Comparison of ENCODE assay signal across 9 mouse cellular contexts in the genomic region with DNA sequence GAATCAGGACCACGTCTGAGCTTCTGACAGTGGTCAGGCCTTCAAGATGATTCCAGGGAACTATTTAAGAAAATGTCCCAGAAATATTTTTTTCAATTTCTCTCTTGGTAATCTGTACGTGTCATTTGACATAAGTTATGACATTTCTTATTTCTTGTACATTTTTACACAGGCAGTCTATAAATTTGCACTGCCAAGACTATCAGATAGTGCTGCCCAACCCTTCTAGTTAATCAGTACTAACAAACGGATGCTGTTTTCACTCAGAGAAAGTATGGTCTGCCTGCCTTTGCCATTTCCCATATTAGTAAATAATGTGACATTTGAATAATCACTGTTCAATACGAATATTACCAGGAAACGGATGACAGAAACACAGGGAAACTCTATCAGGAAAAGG. TPM values are rescaled to one million over a fixed set of nuclear protein-coding genes. Genes with fewer than 3 reads are reported as not detected.
DNase-seq lines count a peak whose midpoint lies in the region; ATAC-seq lines count a peak whose summit lies in the region.
"Had no signal": no experiment of that assay in that cellular context is flagged by ENCODE, and none has a peak within 500 bp of the region (broad histone marks: within the 10 kb centered on the region; RNA-seq: fewer than 3 reads in every experiment).

No protein-coding gene starts in this region.

- no peaks in the 10 kb centered on the region for H3K9me3 ChIP-seq in hindbrain, embryonic 13.5 days
- H3K9me3 ChIP-seq in hindbrain, embryonic 11.5 days (ENCODE audit: control insufficient read depth, low read length) = no peaks in the 10 kb centered on the region
- no peaks in the 10 kb centered on the region for H3K9me3 ChIP-seq in forebrain, embryonic 11.5 days (ENCODE audit: control insufficient read depth, low read length)
- H3K9me3 ChIP-seq in hindbrain, embryonic 15.5 days = no peaks in the 10 kb centered on the region
- H3K9me3 ChIP-seq in midbrain, embryonic 15.5 days = no peaks in the 10 kb centered on the region
- H3K9me3 ChIP-seq: intestine, embryonic 15.5 days had no signal

- no peak overlapping the region for H3K9ac ChIP-seq in hindbrain, embryonic 13.5 days
- H3K9ac ChIP-seq in hindbrain, embryonic 11.5 days (ENCODE audit: low read depth, low read length) = no peak overlapping the region
- no peak overlapping the region; the same call in 1 of the 2 replicates for H3K9ac ChIP-seq in forebrain, embryonic 11.5 days (ENCODE audit: low read length)
- H3K9ac ChIP-seq in hindbrain, embryonic 15.5 days = no peak overlapping the region
- no peak overlapping the region for H3K9ac ChIP-seq in midbrain, embryonic 15.5 days
- H3K9ac ChIP-seq: intestine, embryonic 15.5 days had no signal

- H3K27me3 ChIP-seq in hindbrain, embryonic 13.5 days = no peaks in the 10 kb centered on the region
- no peaks in the 10 kb centered on the region for H3K27me3 ChIP-seq in hindbrain, embryonic 11.5 days (ENCODE audit: control insufficient read depth, insufficient read depth, low read length)
- no peaks in the 10 kb centered on the region for H3K27me3 ChIP-seq in forebrain, embryonic 11.5 days (ENCODE audit: control insufficient read depth, insufficient read depth, low read length)
- H3K27me3 ChIP-seq in hindbrain, embryonic 15.5 days = no peaks in the 10 kb centered on the region
- H3K27me3 ChIP-seq in midbrain, embryonic 15.5 days (replicated peaks) = no peaks in the 10 kb centered on the region
- H3K27me3 ChIP-seq: intestine, embryonic 15.5 days had no signal

- peak overlapping the region; percentile 12; the same call in 1 of the 2 replicates for H3K4me3 ChIP-seq in hindbrain, embryonic 13.5 days
- no peak overlapping the region for H3K4me3 ChIP-seq in hindbrain, embryonic 11.5 days (ENCODE audit: low read depth, low read length)
- no peak overlapping the region for H3K4me3 ChIP-seq in forebrain, embryonic 11.5 days (ENCODE audit: low read depth, low read length)
- H3K4me3 ChIP-seq in hindbrain, embryonic 15.5 days = peak overlapping the region; percentile 15
- H3K4me3 ChIP-seq in midbrain, embryonic 15.5 days = peak overlapping the region; percentile 11; the same call in 1 of the 2 replicates
- H3K4me3 ChIP-seq: intestine, embryonic 15.5 days had no signal

- no peak overlapping the region for H3K27ac ChIP-seq in hindbrain, embryonic 13.5 days
- no peak overlapping the region for H3K27ac ChIP-seq in hindbrain, embryonic 11.5 days (ENCODE audit: low read depth, low read length)
- 0 out of 2 replicates have a peak overlapping the region, but pooled peaks have one; percentile 10 for H3K27ac ChIP-seq in forebrain, embryonic 11.5 days (ENCODE audit: low read depth, low read length)
- no peak overlapping the region for H3K27ac ChIP-seq in hindbrain, embryonic 15.5 days (replicated peaks)
- no peak overlapping the region for H3K27ac ChIP-seq in midbrain, embryonic 15.5 days
- H3K27ac ChIP-seq: intestine, embryonic 15.5 days had no signal

- intact Hi-C loops in gastrocnemius, postnatal 14 days (cut with DNase I; ENCODE audit: low total_unique reads) = no loop called here

- DNase-seq in hindbrain, embryonic 11.5 days (ENCODE audit: low spot score) = no peak
- DNase-seq in forebrain, embryonic 11.5 days (ENCODE audit: low spot score) = no peak
- DNase-seq in gastrocnemius, postnatal 14 days = no peak
- DNase-seq in cerebellum, postnatal 14 days = no peak

- H3K4me1 ChIP-seq in hindbrain, embryonic 13.5 days (replicated peaks) = peaks cover 13% of the 10 kb centered on the region
- no peaks in the 10 kb centered on the region for H3K4me1 ChIP-seq in hindbrain, embryonic 11.5 days (replicated peaks; ENCODE audit: control insufficient read depth, insufficient read depth, low read length)
- H3K4me1 ChIP-seq in forebrain, embryonic 11.5 days (replicated peaks; ENCODE audit: control insufficient read depth, insufficient read depth, low read length) = 0 out of 2 replicates have a peak, but pooled peaks cover 2% of the 10 kb centered on the region
- H3K4me1 ChIP-seq in hindbrain, embryonic 15.5 days (replicated peaks) = peaks cover 17% of the 10 kb centered on the region
- peaks cover 11% of the 10 kb centered on the region for H3K4me1 ChIP-seq in midbrain, embryonic 15.5 days

- 67% methylated on average over 5 of the region's 5 CpGs for WGBS in hindbrain, embryonic 13.5 days
- WGBS in hindbrain, embryonic 11.5 days = 81% methylated on average over 5 of the region's 5 CpGs
- WGBS in forebrain, embryonic 11.5 days = 45% methylated on average over 5 of the region's 5 CpGs
- WGBS in hindbrain, embryonic 15.5 days = 60% methylated on average over 5 of the region's 5 CpGs
- 44% methylated on average over 5 of the region's 5 CpGs for WGBS in midbrain, embryonic 15.5 days

- ATAC-seq in hindbrain, embryonic 13.5 days (ENCODE audit: low FRiP score) = no peak
- no peak for ATAC-seq in hindbrain, embryonic 11.5 days (ENCODE audit: low FRiP score)
- no peak for ATAC-seq in forebrain, embryonic 11.5 days (replicated peaks; ENCODE audit: low FRiP score)
- no peak for ATAC-seq in hindbrain, embryonic 15.5 days (ENCODE audit: low FRiP score, low read depth)
- no peak for ATAC-seq in midbrain, embryonic 15.5 days (replicated peaks)
- no peak for ATAC-seq in CD4-positive, CD25-positive, alpha-beta regulatory T cell, adult 4 months
- ATAC-seq: intestine, embryonic 15.5 days had no signal

- H3K4me2 ChIP-seq in hindbrain, embryonic 13.5 days = peak overlapping the region; percentile 42
- no peak overlapping the region for H3K4me2 ChIP-seq in hindbrain, embryonic 11.5 days (replicated peaks; ENCODE audit: low read depth, low read length)
- H3K4me2 ChIP-seq in forebrain, embryonic 11.5 days (ENCODE audit: low read depth, low read length, severe bottlenecking) = peak overlapping the region; percentile 39; the same call in 1 of the 2 replicates
- peak overlapping the region; percentile 44 for H3K4me2 ChIP-seq in hindbrain, embryonic 15.5 days
- peak overlapping the region; percentile 33 for H3K4me2 ChIP-seq in midbrain, embryonic 15.5 days
- H3K4me2 ChIP-seq: intestine, embryonic 15.5 days had no signal

- no peaks in the 10 kb centered on the region for H3K36me3 ChIP-seq in hindbrain, embryonic 13.5 days
- H3K36me3 ChIP-seq in hindbrain, embryonic 11.5 days (ENCODE audit: control insufficient read depth, insufficient read depth, low read length) = no peaks in the 10 kb centered on the region
- H3K36me3 ChIP-seq in forebrain, embryonic 11.5 days (ENCODE audit: control insufficient read depth, insufficient read depth, low read length) = no peaks in the 10 kb centered on the region
- no peaks in the 10 kb centered on the region for H3K36me3 ChIP-seq in hindbrain, embryonic 15.5 days
- H3K36me3 ChIP-seq in midbrain, embryonic 15.5 days (replicated peaks) = no peaks in the 10 kb centered on the region
- H3K36me3 ChIP-seq: intestine, embryonic 15.5 days had no signal

RNA-seq across cellular contexts. Expression of gene Clcn3, which starts 30.3 kb away (rescaled TPM):
- 59.7 and 60.9 TPM in 2 replicates for polyA plus RNA-seq in hindbrain, embryonic 13.5 days (2015; fragmentation: Nextera tagmentation; extraction: Ambion mirVana)
- 36.1 and 37.1 TPM in 2 replicates for polyA plus RNA-seq in hindbrain, embryonic 11.5 days (2014; fragmentation: Nextera tagmentation; extraction: Ambion mirVana)
- 39.3 and 44.4 TPM in 2 replicates for polyA plus RNA-seq in forebrain, embryonic 11.5 days (2014; fragmentation: Nextera tagmentation; extraction: Ambion mirVana)
- 69.4 and 69.8 TPM in 2 replicates for polyA plus RNA-seq in hindbrain, embryonic 15.5 days (2015; fragmentation: Nextera tagmentation; extraction: Ambion mirVana)
- 67.1 and 69.5 TPM in 2 replicates for polyA plus RNA-seq in midbrain, embryonic 15.5 days (2015; fragmentation: Nextera tagmentation; extraction: Ambion mirVana)
- 10 to 100 TPM; 18.0 to 18.9 TPM for total RNA-seq in gastrocnemius, postnatal 14 days (2021)
- 10 to 100 TPM; 19.0 to 22.3 TPM for polyA plus RNA-seq in CD4-positive, CD25-positive, alpha-beta regulatory T cell, adult 4 months (2017; shearing (Covaris generic))

RNA-seq across cellular contexts. Expression of gene Nek1, which starts 40.2 kb away (rescaled TPM):
- 27.4 and 27.7 TPM in 2 replicates for polyA plus RNA-seq in hindbrain, embryonic 13.5 days (2015; fragmentation: Nextera tagmentation; extraction: Ambion mirVana)
- polyA plus RNA-seq in hindbrain, embryonic 11.5 days (2014; fragmentation: Nextera tagmentation; extraction: Ambion mirVana) = 24.9 and 30.4 TPM in 2 replicates
- polyA plus RNA-seq in forebrain, embryonic 11.5 days (2014; fragmentation: Nextera tagmentation; extraction: Ambion mirVana) = 20.5 and 23.3 TPM in 2 replicates
- polyA plus RNA-seq in hindbrain, embryonic 15.5 days (2015; fragmentation: Nextera tagmentation; extraction: Ambion mirVana) = 26.0 and 29.1 TPM in 2 replicates
- polyA plus RNA-seq in midbrain, embryonic 15.5 days (2015; fragmentation: Nextera tagmentation; extraction: Ambion mirVana) = 24.7 and 27.8 TPM in 2 replicates
- 1 to 10 TPM; 4.0 to 5.8 TPM for total RNA-seq in gastrocnemius, postnatal 14 days (2021)
- 1 to 10 TPM; 7.4 to 9.5 TPM for polyA plus RNA-seq in CD4-positive, CD25-positive, alpha-beta regulatory T cell, adult 4 months (2017; shearing (Covaris generic))

Comparison
In these comparisons a context has a peak if more than half of its experiments do, and no peak if none do; other contexts are left out.
1. H3K4me3 ChIP-seq: peak in hindbrain, embryonic 13.5 days (single experiment), hindbrain, embryonic 15.5 days (single experiment) and midbrain, embryonic 15.5 days (single experiment); none in hindbrain, embryonic 11.5 days (single experiment) and forebrain, embryonic 11.5 days (single experiment).